Mouse (Mus musculus) liver, postnatal 0 days (tissue): ENCODE measurements around the gene Mapk3. TPM values are rescaled to one million over a fixed set of nuclear protein-coding genes. Genes with fewer than 3 reads are reported as not detected.

Source experiments
- ATAC-seq: fragments of 200-750 bp; cut with Nextera tagmentation; 2 replicates; pipeline ENCODE4 v1.8.0; 2017; ENCODE audit warnings: mild to moderate bottlenecking, moderate library complexity
- DNase-seq: peaks from one replicate; pipeline ENCODE4 v3.0.0-alpha.2; 2016
- H3K27ac ChIP-seq: fragments of 300-500 bp; sonication (generic); 2 replicates; pipeline ENCODE4 v1.5.1; 2014; ENCODE audit warnings: antibody characterized with exemption, moderate library complexity, mild to moderate bottlenecking, low read depth
- H3K27me3 ChIP-seq: fragments of 300-500 bp; sonication (generic); 2 replicates; pipeline ENCODE4 v1.6.1; 2014; ENCODE audit warnings: low read length, control low read depth, mixed read lengths; ENCODE audit not compliant: insufficient read depth
- H3K36me3 ChIP-seq: fragments of 300-500 bp; sonication (generic); replicated peaks from 2 replicates; pipeline ENCODE4 v1.6.1; 2014; ENCODE audit warnings: mild to moderate bottlenecking, control low read depth, low read length, moderate library complexity, mixed read lengths; ENCODE audit not compliant: insufficient read depth
- H3K4me1 ChIP-seq: fragments of 300-500 bp; sonication (generic); 2 replicates; pipeline ENCODE4 v1.6.1; 2014; ENCODE audit warnings: antibody characterized with exemption, mild to moderate bottlenecking, control low read depth; ENCODE audit not compliant: insufficient read depth
- H3K4me2 ChIP-seq: fragments of 300-500 bp; sonication (generic); 2 replicates; pipeline ENCODE4 v1.6.1; 2014; ENCODE audit warnings: low read depth, mild to moderate bottlenecking, low read length, moderate library complexity, mixed read lengths
- H3K4me3 ChIP-seq: fragments of 300-500 bp; sonication (generic); 2 replicates; pipeline ENCODE4 v1.5.1; 2014; ENCODE audit warnings: low read depth, low read length
- H3K9ac ChIP-seq: fragments of 300-500 bp; sonication (generic); replicated peaks from 2 replicates; pipeline ENCODE4 v1.6.1; 2014; ENCODE audit warnings: mild to moderate bottlenecking, moderate library complexity
- H3K9me3 ChIP-seq: fragments of 300-500 bp; sonication (generic); 2 replicates; pipeline ENCODE4 v1.6.1; 2016; ENCODE audit warnings: mild to moderate bottlenecking, control low read depth, low read length, mixed read lengths
- CTCF ChIP-seq: sonication (generic); IDR thresholded peaks from 2 replicates; pipeline ENCODE4 v1.5.1; 2016; ENCODE audit warnings: antibody characterized with exemption, low read depth
- EP300 ChIP-seq: IDR thresholded peaks from 2 replicates; pipeline ENCODE4 v1.6.1; 2016; ENCODE audit warnings: antibody characterized with exemption, low read depth, mild to moderate bottlenecking
- WGBS: fragments of 180-500 bp; shearing (Covaris S2); extraction: QIAGEN DNeasy Blood & Tissue Kit; methylation state at CpG from one replicate; pipeline ENCODE4 v1.1.7; 2014; ENCODE audit not compliant: insufficient replicate concordance; 5-methylcytosine and 5-hydroxymethylcytosine counted together
- polyA plus RNA-seq: library from polyadenylated mRNA; unstranded; fragments of >200 nt; fragmentation: Nextera tagmentation; extraction: Ambion mirVana; gene quantifications from 2 replicates; pipeline ENCODE4 v1.2.1, GENCODE M21; 2015

The Mapk3 gene
- polyA plus RNA-seq, 1 experiment from 2014 or later = 20.3 TPM

GRCm38 (mm10) chr7:126740132-126740735 is 19.2 kb upstream of the Mapk3 start:
- Histone ChIP-seq H3K4me1 (peaks cover 2% of the 10 kb centered on the region; the same call in 1 of the 2 replicates), H3K27ac (no peak overlapping the region; the same call in 1 of the 2 replicates), H3K36me3 (no peaks in the 10 kb centered on the region), H3K9ac (no peak overlapping the region), H3K27me3 (no peaks in the 10 kb centered on the region), H3K9me3 (no peaks in the 10 kb centered on the region), H3K4me3 (no peak overlapping the region), H3K4me2 (no peak overlapping the region)
- WGBS = 76% methylated on average over 13 of the region's 13 CpGs
- ATAC-seq = no peak
- no peak for TF ChIP-seq EP300
- no peak for TF ChIP-seq CTCF
- no peak for DNase-seq

- no peak overlapping the region for H3K4me2 ChIP-seq
These were observed 18.4 kb upstream of the Mapk3 start for GRCm38 (mm10) chr7:126740977-126741376.

GRCm38 (mm10) chr7:126741452-126741851 is 17.9 kb upstream of the Mapk3 start:
- Histone ChIP-seq H3K9ac (no peak overlapping the region), H3K4me2 (no peak overlapping the region), H3K27ac (no peak overlapping the region), H3K4me3 (no peak overlapping the region), H3K4me1 (peaks cover 6% of the 10 kb centered on the region), H3K36me3 (no peaks in the 10 kb centered on the region), H3K27me3 (no peaks in the 10 kb centered on the region), H3K9me3 (no peaks in the 10 kb centered on the region)
- no peak for DNase-seq
- ATAC-seq = no peak
- TF ChIP-seq CTCF (no peak), EP300 (no peak)
- WGBS = 70% methylated on average over 5 of the region's 5 CpGs

More at GRCm38 (mm10) chr7:126740977-126741376, 18.4 kb upstream of the Mapk3 start:
- DNase-seq (no peak), ATAC-seq (no peak)
- Histone ChIP-seq H3K9ac (no peak overlapping the region), H3K4me1 (peaks cover 2% of the 10 kb centered on the region), H3K27me3 (no peaks in the 10 kb centered on the region), H3K4me3 (no peak overlapping the region), H3K36me3 (no peaks in the 10 kb centered on the region), H3K9me3 (no peaks in the 10 kb centered on the region), H3K27ac (no peak overlapping the region)
- TF ChIP-seq CTCF (no peak), EP300 (no peak)
- WGBS = 61% methylated on average over 5 of the region's 5 CpGs

DNA sequence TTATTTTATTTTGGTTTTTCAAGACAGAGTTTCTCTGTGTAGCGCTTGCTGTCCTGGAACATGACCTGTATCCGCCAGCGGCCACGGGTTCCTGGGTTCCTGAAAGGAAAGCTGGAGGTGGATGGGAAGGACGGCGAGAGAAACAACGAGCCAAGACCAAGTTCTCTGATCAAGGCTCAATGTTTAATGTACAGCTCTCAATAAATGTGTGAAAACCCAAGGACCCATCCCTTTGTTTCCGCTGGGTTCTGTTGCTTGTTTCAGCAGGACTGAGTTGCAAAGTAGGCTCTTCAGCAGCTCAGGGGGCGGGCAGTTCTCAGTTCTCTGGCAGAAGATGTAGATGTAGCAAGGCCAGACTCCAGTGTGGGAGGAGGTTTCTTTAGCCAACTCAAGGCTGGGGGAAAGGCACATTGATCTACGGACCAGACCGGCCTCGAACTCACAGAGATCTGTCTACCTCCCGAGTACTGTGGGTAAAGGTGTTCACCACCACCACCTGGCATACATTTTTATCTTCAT is 17.4 kb upstream of the Mapk3 start:
- Histone ChIP-seq H3K36me3 (no peaks in the 10 kb centered on the region), H3K27me3 (no peaks in the 10 kb centered on the region), H3K4me2 (no peak overlapping the region), H3K4me3 (no peak overlapping the region), H3K4me1 (peaks cover 10% of the 10 kb centered on the region), H3K27ac (no peak overlapping the region), H3K9ac (no peak overlapping the region), H3K9me3 (no peaks in the 10 kb centered on the region)
- ATAC-seq = no peak
- WGBS = 87% methylated on average over 13 of the region's 13 CpGs
- DNase-seq = no peak
- TF ChIP-seq CTCF = no peak
- no peak for TF ChIP-seq EP300

- H3K4me1 ChIP-seq = peaks cover 21% of the 10 kb centered on the region
- no peaks in the 10 kb centered on the region for H3K36me3 ChIP-seq
- H3K9ac ChIP-seq = 0 out of 2 replicates have a peak overlapping the region, but pooled peaks have one; percentile 26
- peak overlapping the region; percentile 19 for H3K4me3 ChIP-seq
- no peak for TF ChIP-seq CTCF
- TF ChIP-seq EP300 = no peak
- ATAC-seq = peak; percentile 48
- peak overlapping the region; percentile 65 for H3K4me2 ChIP-seq
- H3K9me3 ChIP-seq = no peaks in the 10 kb centered on the region
- DNase-seq = peak; percentile 51
- H3K27me3 ChIP-seq = no peaks in the 10 kb centered on the region
- peak overlapping the region; percentile 89 for H3K27ac ChIP-seq
- 27% methylated on average over 12 of the region's 12 CpGs for whole genome bisulfite sequencing
These were observed 13.3 kb upstream of the Mapk3 start for GRCm38 (mm10) chr7:126746066-126746465.

- Histone ChIP-seq H3K9ac (no peak overlapping the region), H3K36me3 (no peaks in the 10 kb centered on the region), H3K27me3 (no peaks in the 10 kb centered on the region), H3K4me2 (peak overlapping the region; percentile 65), H3K4me1 (peaks cover 21% of the 10 kb centered on the region), H3K4me3 (peak overlapping the region; percentile 19), H3K27ac (peak overlapping the region; percentile 89), H3K9me3 (no peaks in the 10 kb centered on the region)
- TF ChIP-seq CTCF (no peak), EP300 (no peak)
- peak; percentile 88 for ATAC-seq
- WGBS = 5% methylated on average over 6 of the region's 6 CpGs
- DNase-seq = peak; percentile 63
These were observed 12.6 kb upstream of the Mapk3 start for GRCm38 (mm10) chr7:126746798-126747197.
